Mouse (Mus musculus) small intestine, adult 2 months (tissue): ENCODE results near the gene Tead3.

Experiments used
- CTCF ChIP-seq: fragments of 200-500 bp; IDR thresholded peaks from 2 replicates; pipeline ENCODE4 v1.5.1; 2012; ENCODE audit warnings: low read depth, mild to moderate bottlenecking, control low read depth, inconsistent platforms, low read length, moderate library complexity, mixed read lengths; ENCODE audit not compliant: insufficient replicate concordance, insufficient read length; ENCODE audit errors: extremely low read depth
- POLR2A ChIP-seq: fragments of 200-500 bp; IDR thresholded peaks from 2 replicates; pipeline ENCODE4 v1.6.1; 2012; ENCODE audit warnings: low read depth, mild to moderate bottlenecking, control low read depth, inconsistent platforms, low read length, moderate library complexity

- TF ChIP-seq CTCF (no peak), POLR2A (no peak)
Observed at GRCm38 (mm10) chr17:28290262-28290661, 60.4 kb downstream of the Tead3 start.
